Mouse (Mus musculus): ENCODE results near the gene Olfr1181. TPM values are rescaled to one million over a fixed set of nuclear protein-coding genes. Genes with fewer than 3 reads are reported as not detected.
"Not testable (repeated sequence)": the region's sequence is repeated elsewhere in the genome, so short reads cannot be mapped to it uniquely, and the experiment has no call there.

The Olfr1181 gene
- total RNA-seq (2021), result not detected
- long read RNA-seq, experiment 1, result 0 reads
- long read RNA-seq, experiment 2, result 0 reads

GRCm38 (mm10) chr2:88426071-88426470 is at the start of gene Olfr1181:
TSS of gene Olfr1181 (minus strand) at chr2:88426171.
- DNase-seq, result no peak

- not testable (repeated sequence) for DNase-seq
These were observed 28.6 kb upstream of the Olfr1181 start, which contains the start of gene Olfr1183 for GRCm38 (mm10) chr2:88454567-88454966. TSS of gene Olfr1183 (plus strand) at chr2:88454867.

GRCm38 (mm10) chr2:88449031-88449430 is 23.1 kb upstream of the Olfr1181 start, which contains the start of gene Gm13757:
TSS of gene Gm13757 (minus strand) at chr2:88449131.
- DNase-seq, result no peak

- DNase-seq, result no peak
These were observed 6.9 kb downstream of the Olfr1181 start, which contains the start of gene Olfr1180 for GRCm38 (mm10) chr2:88419051-88419450. TSS of gene Olfr1180 (minus strand) at chr2:88419151.

GRCm38 (mm10) chr2:88406353-88406752 is 19.6 kb downstream of the Olfr1181 start, which contains the start of gene Olfr1179:
TSS of gene Olfr1179 (minus strand) at chr2:88406453.
- DNase-seq, result no peak

GRCm38 (mm10) chr2:88386762-88387161 is 39.2 kb downstream of the Olfr1181 start, which contains the start of gene Olfr1178:
TSS of gene Olfr1178 (plus strand) at chr2:88387062.
- no peak for DNase-seq

Other genes starting within 250 kb of the Olfr1181 start
- not detected for gene Olfr1168, start 244.3 kb downstream of the Olfr1181 start, total RNA-seq (2021)
- gene Olfr1170, start 197.8 kb downstream of the Olfr1181 start, total RNA-seq (2021), result not detected
- not detected for gene Olfr1173, start 146.3 kb downstream of the Olfr1181 start, total RNA-seq (2021)
- gene Olfr1174-ps, start 111.0 kb downstream of the Olfr1181 start, total RNA-seq (2021), result not detected
- gene Olfr1175-ps, start 99.0 kb downstream of the Olfr1181 start, total RNA-seq (2021), result not detected
- gene Olfr1176, start 89.5 kb downstream of the Olfr1181 start, total RNA-seq (2021), result not detected
- not detected for gene Olfr1177-ps, start 79.7 kb downstream of the Olfr1181 start, total RNA-seq (2021)
- not detected for gene Olfr1178, start 39.1 kb downstream of the Olfr1181 start, total RNA-seq (2021)
- gene Olfr1179, start 19.7 kb downstream of the Olfr1181 start, total RNA-seq (2021), result not detected
- gene Olfr1180, start 7.0 kb downstream of the Olfr1181 start, total RNA-seq (2021), result not detected
- gene Gm13757, start 23.0 kb upstream of the Olfr1181 start, total RNA-seq (2021), result not detected
- not detected for gene Olfr1183, start 28.7 kb upstream of the Olfr1181 start, total RNA-seq (2021)
- gene Olfr1184, start 57.4 kb upstream of the Olfr1181 start, total RNA-seq (2021), result not detected
- gene Olfr1185-ps1, start 67.1 kb upstream of the Olfr1181 start, total RNA-seq (2021), result not detected
- gene Olfr1186, start 92.4 kb upstream of the Olfr1181 start, total RNA-seq (2021), result not detected
- gene Olfr1188, start 130.8 kb upstream of the Olfr1181 start, total RNA-seq (2021), result not detected
- gene Olfr1189, start 160.3 kb upstream of the Olfr1181 start, total RNA-seq (2021), result not detected
- gene Olfr1191-ps1, start 214.4 kb upstream of the Olfr1181 start, total RNA-seq (2021), result not detected
- gene Olfr1192-ps1, start 222.3 kb upstream of the Olfr1181 start, total RNA-seq (2021), result not detected
- not detected for gene Olfr1193, start 249.5 kb upstream of the Olfr1181 start, total RNA-seq (2021)

All from gastrocnemius, postnatal 10 days (tissue).